Mouse (Mus musculus) embryonic facial prominence, embryonic 11.5 days (tissue): ENCODE measurements around the gene Zfp319. TPM values are rescaled to one million over a fixed set of nuclear protein-coding genes. Genes with fewer than 3 reads are reported as not detected.

Experiments used
- ATAC-seq: fragments of 200-750 bp; cut with Nextera tagmentation; replicated peaks from 2 replicates; pipeline ENCODE4 v1.8.0; 2017; ENCODE audit warnings: low read depth; ENCODE audit not compliant: insufficient number of reproducible peaks, low FRiP score, low TSS enrichment
- DNase-seq: peaks from one replicate; pipeline ENCODE4 v3.0.0-alpha.2; 2015; ENCODE audit warnings: low spot score
- H3K27ac ChIP-seq: fragments of 300-500 bp; sonication (generic); replicated peaks from 2 replicates; pipeline ENCODE4 v1.5.1; 2014; ENCODE audit warnings: mild to moderate bottlenecking, low read depth, low read length, control low read depth
- H3K27me3 ChIP-seq: fragments of 300-500 bp; sonication (generic); 2 replicates; pipeline ENCODE4 v1.6.1; 2014; ENCODE audit warnings: mild to moderate bottlenecking, low read length, moderate library complexity, mixed read lengths; ENCODE audit not compliant: control insufficient read depth, insufficient read depth
- H3K36me3 ChIP-seq: fragments of 300-500 bp; sonication (generic); replicated peaks from 2 replicates; pipeline ENCODE4 v1.6.1; 2014; ENCODE audit warnings: low read depth, mild to moderate bottlenecking, low read length, moderate library complexity, mixed read lengths; ENCODE audit not compliant: control insufficient read depth, insufficient read depth
- H3K4me1 ChIP-seq: fragments of 300-500 bp; sonication (generic); 2 replicates; pipeline ENCODE4 v1.6.1; 2014; ENCODE audit warnings: low read length, mixed read lengths; ENCODE audit not compliant: control insufficient read depth, insufficient read depth
- H3K4me2 ChIP-seq: fragments of 300-500 bp; sonication (generic); 2 replicates; pipeline ENCODE4 v1.6.1; 2014; ENCODE audit warnings: low read depth, mild to moderate bottlenecking, control low read depth, low read length, moderate library complexity
- H3K4me3 ChIP-seq: fragments of 300-500 bp; sonication (generic); 2 replicates; pipeline ENCODE4 v1.5.1; 2014; ENCODE audit warnings: low read depth, low read length, control low read depth
- H3K9ac ChIP-seq: fragments of 300-500 bp; sonication (generic); replicated peaks from 2 replicates; pipeline ENCODE4 v1.6.1; 2014; ENCODE audit warnings: mild to moderate bottlenecking, control low read depth, low read length
- H3K9me3 ChIP-seq: fragments of 300-500 bp; sonication (generic); replicated peaks from 2 replicates; pipeline ENCODE4 v1.6.1; 2016; ENCODE audit warnings: mild to moderate bottlenecking, low read length, inconsistent platforms, mixed read lengths; ENCODE audit not compliant: control insufficient read depth
- WGBS: fragments of 180-500 bp; shearing (Covaris S2); extraction: QIAGEN DNeasy Blood & Tissue Kit; methylation state at CpG from one replicate; pipeline ENCODE4 v1.1.7; 2014; 5-methylcytosine and 5-hydroxymethylcytosine counted together
- polyA plus RNA-seq: library from polyadenylated mRNA; unstranded; fragments of >200 nt; fragmentation: Nextera tagmentation; extraction: Ambion mirVana; gene quantifications from 2 replicates; pipeline ENCODE4 v1.2.1, GENCODE M21; 2014

Zfp319 gene
- polyA plus RNA-seq, 1 experiment from 2014 or later: 6.6 TPM

DNA sequence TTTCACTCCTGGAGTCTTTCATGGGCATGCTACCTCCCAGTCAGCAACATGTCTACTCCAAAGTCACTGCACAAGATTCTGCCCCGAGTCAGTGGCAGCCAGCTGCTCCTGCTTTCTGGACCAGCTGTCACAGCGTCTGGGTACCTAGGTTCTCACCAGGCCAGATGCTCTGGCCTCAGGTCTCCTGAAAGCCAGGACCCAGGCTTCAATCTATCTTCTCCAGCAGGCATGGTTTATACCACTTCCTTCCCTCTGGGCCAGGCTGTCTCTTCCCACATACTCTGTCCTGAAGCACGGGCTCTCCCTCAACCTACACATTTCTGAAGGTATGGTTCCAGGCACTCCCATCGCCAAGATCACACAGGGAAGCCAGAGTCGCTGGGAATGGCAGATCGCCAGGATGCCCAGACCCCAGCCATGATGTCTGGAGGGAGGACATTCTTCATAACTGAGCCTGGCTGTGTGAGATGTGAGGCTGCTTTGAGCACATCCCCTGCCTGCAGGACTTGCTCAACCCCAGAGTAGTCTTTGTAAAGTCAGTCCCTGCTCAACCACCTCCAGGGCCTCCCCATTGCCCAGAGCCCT is 42.6 kb downstream of the Zfp319 start:
- Histone ChIP-seq H3K36me3 (no peaks in the 10 kb centered on the region), H3K27me3 (no peaks in the 10 kb centered on the region), H3K9me3 (no peaks in the 10 kb centered on the region), H3K27ac (no peak overlapping the region), H3K4me2 (no peak overlapping the region), H3K4me3 (no peak overlapping the region), H3K4me1 (no peaks in the 10 kb centered on the region), H3K9ac (no peak overlapping the region)
- ATAC-seq: no peak
- 72% methylated on average over 6 of the region's 6 CpGs for WGBS
- DNase-seq: no peak

DNA sequence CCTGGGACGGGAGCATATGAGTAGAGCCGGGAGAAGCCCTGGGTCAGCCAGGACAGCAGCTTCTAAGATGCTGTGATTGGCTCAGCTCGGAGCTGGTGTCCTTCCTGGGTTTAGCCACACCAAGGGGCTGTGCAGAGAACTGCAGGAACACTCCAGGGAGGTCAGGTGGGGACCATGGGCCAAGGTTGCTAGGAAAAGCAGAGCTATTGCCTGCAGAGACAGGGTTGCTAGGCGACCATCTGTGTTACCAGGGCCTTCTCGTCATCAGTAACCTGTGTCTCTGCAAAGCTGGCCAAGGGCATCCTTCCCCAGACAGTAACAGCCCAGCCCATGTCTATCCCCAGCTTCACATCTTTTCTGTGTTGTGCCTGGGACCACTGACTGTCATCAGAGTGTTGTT is 50.3 kb downstream of the Zfp319 start:
- ATAC-seq: no peak
- H3K27ac ChIP-seq: no peak overlapping the region
- H3K4me1 ChIP-seq: no peaks in the 10 kb centered on the region
- H3K4me3 ChIP-seq: no peak overlapping the region
- no peaks in the 10 kb centered on the region for H3K9me3 ChIP-seq
- 57% methylated on average over 5 of the region's 5 CpGs for WGBS
- DNase-seq: no peak
- no peak overlapping the region for H3K4me2 ChIP-seq
- H3K36me3 ChIP-seq: no peaks in the 10 kb centered on the region
- H3K27me3 ChIP-seq: no peaks in the 10 kb centered on the region
- no peak overlapping the region for H3K9ac ChIP-seq

Other genes with a start within 250 kb of the Zfp319 start
- gene Kifc3, start 129.1 kb downstream of the Zfp319 start, polyA plus RNA-seq: 3.9 and 4.9 TPM in 2 replicates
- 0.10 and 0.32 TPM in 2 replicates for gene Cngb1, start 25.4 kb downstream of the Zfp319 start, polyA plus RNA-seq
- not detected in 2 replicates for gene Tepp, start 21.4 kb downstream of the Zfp319 start, polyA plus RNA-seq
- 36.5 and 37.6 TPM in 2 replicates for gene Usb1, start 334 bp upstream of the Zfp319 start, polyA plus RNA-seq
- gene Mmp15, start 20.3 kb upstream of the Zfp319 start, polyA plus RNA-seq: 8.9 and 9.9 TPM in 2 replicates
- 146 and 160 TPM in 2 replicates for gene Cfap20, start 102.9 kb upstream of the Zfp319 start, polyA plus RNA-seq
- gene Csnk2a2, start 158.1 kb upstream of the Zfp319 start, polyA plus RNA-seq: 14.6 and 19.9 TPM in 2 replicates
- not detected in 2 replicates for gene Ccdc113, start 202.1 kb upstream of the Zfp319 start, polyA plus RNA-seq
- not detected in 2 replicates for gene Prss54, start 244.4 kb upstream of the Zfp319 start, polyA plus RNA-seq